Mouse (Mus musculus): ENCODE measurements around the gene Inpp1. TPM values are rescaled to one million over a fixed set of nuclear protein-coding genes. Genes with fewer than 3 reads are reported as not detected.

The Inpp1 gene
- polyA plus RNA-seq, 1 experiment from 2014 or later, result 18.6 TPM

DNA sequence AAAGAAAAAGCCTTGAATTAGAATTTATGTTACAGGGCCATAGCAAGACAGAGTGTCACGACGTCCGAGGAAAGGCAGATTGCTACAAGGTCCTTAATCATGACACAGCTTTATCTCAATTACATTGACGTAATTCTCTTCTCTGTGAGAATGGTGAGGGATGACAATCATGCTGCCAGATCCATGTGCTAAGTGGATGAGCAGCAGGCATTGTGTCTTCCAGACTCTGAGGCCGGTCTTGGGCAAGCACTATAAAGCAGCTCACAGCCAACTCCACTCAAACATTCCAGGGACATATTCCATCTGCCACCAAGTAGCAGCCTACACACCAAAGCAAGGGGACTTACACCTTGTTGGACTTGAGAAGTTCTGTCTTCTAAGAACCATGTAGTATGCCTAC is 17.7 kb downstream of the Inpp1 start:
- Histone ChIP-seq H3K9ac (ENCODE audit: low read length) (no peak overlapping the region), H3K4me2 (ENCODE audit: low read depth, low read length) (peak overlapping the region; percentile 34), H3K27me3 (ENCODE audit: control insufficient read depth, insufficient read depth, low read length) (no peaks in the 10 kb centered on the region), H3K4me1 (ENCODE audit: control insufficient read depth, insufficient read depth, low read length) (peaks cover 26% of the 10 kb centered on the region), H3K36me3 (ENCODE audit: control insufficient read depth, insufficient read depth) (no peaks in the 10 kb centered on the region), H3K9me3 (replicated peaks; ENCODE audit: control insufficient read depth, low read length) (no peaks in the 10 kb centered on the region; the same call in 1 of the 2 replicates), H3K27ac (ENCODE audit: low read length) (peak overlapping the region; percentile 58), H3K4me3 (ENCODE audit: low read length) (no peak overlapping the region; the same call in 1 of the 2 replicates)
- WGBS, result 29% methylated on average over 5 of the region's 5 CpGs
- peak; percentile 35; the same call in 1 of the 2 replicates for ATAC-seq (replicated peaks; ENCODE audit: extremely low read depth, insufficient read depth, low FRiP score)

DNA sequence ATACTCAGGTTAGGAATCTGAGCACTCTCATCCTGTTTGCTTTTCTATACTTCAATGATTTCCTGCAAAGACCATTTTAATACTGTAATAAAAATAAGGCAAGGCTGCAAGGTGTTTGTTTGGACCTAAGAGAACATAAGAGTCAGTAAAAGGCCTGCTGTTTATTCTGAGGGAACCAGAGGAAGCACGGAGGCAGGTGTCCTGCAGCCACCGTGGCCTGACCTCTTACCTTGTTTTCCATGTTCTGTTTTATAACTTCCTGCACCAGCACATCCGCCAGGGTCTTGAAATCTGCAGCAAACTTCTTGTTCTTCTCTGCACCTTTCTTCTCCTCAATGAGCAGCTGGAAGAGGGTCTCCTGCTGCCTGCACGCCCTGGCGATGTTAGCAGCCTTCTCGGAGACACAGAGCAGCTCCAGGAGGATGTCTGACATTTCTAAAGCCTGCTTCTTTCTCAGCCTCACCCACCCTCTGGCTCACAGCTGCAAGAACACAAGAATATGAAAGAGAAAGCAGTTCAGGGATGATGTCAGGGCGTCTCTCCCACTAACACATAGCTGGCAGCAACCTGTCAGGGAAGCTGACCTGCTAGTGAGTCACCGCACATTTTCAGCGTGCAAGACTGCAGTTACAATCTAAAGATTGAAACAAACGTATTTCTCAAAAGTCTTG is 18.3 kb downstream of the Inpp1 start:
- peak overlapping the region; percentile 34 for H3K4me2 ChIP-seq (ENCODE audit: low read depth, low read length)
- peaks cover 4% of the 10 kb centered on the region; the same call in 1 of the 2 replicates for H3K36me3 ChIP-seq (ENCODE audit: control insufficient read depth, insufficient read depth)

DNA sequence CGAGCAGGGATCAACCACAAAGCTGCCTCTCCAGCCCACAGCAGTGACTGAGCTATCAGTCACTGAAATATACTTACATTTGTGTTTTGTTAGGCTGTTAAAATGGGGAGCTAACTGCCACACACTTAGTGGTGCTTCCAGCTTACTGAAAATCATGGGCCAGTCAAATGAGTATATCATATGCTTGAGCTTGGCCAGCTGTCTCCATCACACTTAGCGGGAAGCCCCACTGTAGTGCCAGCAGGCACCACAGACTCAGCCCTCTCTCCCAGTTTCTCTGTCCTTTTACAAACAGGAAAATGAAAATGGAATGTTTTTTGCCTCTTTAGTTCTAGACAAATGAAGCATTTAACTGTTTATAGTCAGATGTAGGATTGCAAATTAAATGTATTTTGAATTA is 21.6 kb downstream of the Inpp1 start:
- Histone ChIP-seq H3K27me3 (ENCODE audit: control insufficient read depth, insufficient read depth, low read length) (no peaks in the 10 kb centered on the region), H3K9ac (ENCODE audit: low read length) (no peak overlapping the region), H3K27ac (ENCODE audit: low read length) (no peak overlapping the region), H3K9me3 (replicated peaks; ENCODE audit: control insufficient read depth, low read length) (no peaks in the 10 kb centered on the region), H3K4me2 (ENCODE audit: low read depth, low read length) (no peak overlapping the region), H3K36me3 (ENCODE audit: control insufficient read depth, insufficient read depth) (peaks cover 5% of the 10 kb centered on the region; the same call in 1 of the 2 replicates), H3K4me3 (ENCODE audit: low read length) (no peak overlapping the region), H3K4me1 (ENCODE audit: control insufficient read depth, insufficient read depth, low read length) (peaks cover 26% of the 10 kb centered on the region)
- no peak for ATAC-seq (replicated peaks; ENCODE audit: extremely low read depth, insufficient read depth, low FRiP score)
- 79% methylated on average over 2 of the region's 2 CpGs for WGBS

More for the DNA sequence above, 18.3 kb downstream of the Inpp1 start:
- Histone ChIP-seq H3K4me3 (ENCODE audit: low read length) (peak overlapping the region; percentile 11; the same call in 1 of the 2 replicates), H3K27me3 (ENCODE audit: control insufficient read depth, insufficient read depth, low read length) (no peaks in the 10 kb centered on the region), H3K27ac (ENCODE audit: low read length) (peak overlapping the region; percentile 58), H3K4me1 (ENCODE audit: control insufficient read depth, insufficient read depth, low read length) (peaks cover 26% of the 10 kb centered on the region), H3K9ac (ENCODE audit: low read length) (peak overlapping the region; percentile 36), H3K9me3 (replicated peaks; ENCODE audit: control insufficient read depth, low read length) (no peaks in the 10 kb centered on the region; the same call in 1 of the 2 replicates)
- 34% methylated on average over 10 of the region's 10 CpGs for WGBS
- peak; percentile 74 for ATAC-seq (replicated peaks; ENCODE audit: extremely low read depth, insufficient read depth, low FRiP score)

DNA sequence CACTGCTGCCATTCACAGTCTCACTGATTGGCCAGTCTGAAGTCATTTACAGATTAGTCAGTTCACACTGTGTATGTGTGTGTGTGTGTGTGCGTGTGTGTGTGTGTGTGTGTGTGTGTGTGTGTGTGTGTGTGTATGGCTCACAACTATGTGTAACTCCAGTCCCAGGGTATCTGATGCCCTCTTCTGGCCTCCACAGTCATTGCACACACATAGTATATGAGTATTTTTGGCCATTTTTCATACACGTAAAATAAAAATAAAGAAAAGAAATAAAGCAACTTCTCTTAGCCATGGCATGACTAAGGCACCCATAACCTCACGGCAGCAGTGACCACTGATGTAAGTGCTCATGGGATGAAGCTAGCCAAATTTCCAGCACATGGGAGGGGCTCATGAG is 23.8 kb downstream of the Inpp1 start:
- peaks cover 12% of the 10 kb centered on the region for H3K36me3 ChIP-seq (ENCODE audit: control insufficient read depth, insufficient read depth)
- no peak overlapping the region for H3K4me3 ChIP-seq (ENCODE audit: low read length)
- no peak overlapping the region for H3K4me2 ChIP-seq (ENCODE audit: low read depth, low read length)
- 88% methylated on average over 3 of the region's 3 CpGs for WGBS
- no peak for ATAC-seq (replicated peaks; ENCODE audit: extremely low read depth, insufficient read depth, low FRiP score)
- H3K4me1 ChIP-seq (ENCODE audit: control insufficient read depth, insufficient read depth, low read length), result peaks cover 8% of the 10 kb centered on the region
- H3K27ac ChIP-seq (ENCODE audit: low read length), result no peak overlapping the region
- H3K9me3 ChIP-seq (replicated peaks; ENCODE audit: control insufficient read depth, low read length), result no peaks in the 10 kb centered on the region
- no peaks in the 10 kb centered on the region for H3K27me3 ChIP-seq (ENCODE audit: control insufficient read depth, insufficient read depth, low read length)
- no peak overlapping the region for H3K9ac ChIP-seq (ENCODE audit: low read length)

DNA sequence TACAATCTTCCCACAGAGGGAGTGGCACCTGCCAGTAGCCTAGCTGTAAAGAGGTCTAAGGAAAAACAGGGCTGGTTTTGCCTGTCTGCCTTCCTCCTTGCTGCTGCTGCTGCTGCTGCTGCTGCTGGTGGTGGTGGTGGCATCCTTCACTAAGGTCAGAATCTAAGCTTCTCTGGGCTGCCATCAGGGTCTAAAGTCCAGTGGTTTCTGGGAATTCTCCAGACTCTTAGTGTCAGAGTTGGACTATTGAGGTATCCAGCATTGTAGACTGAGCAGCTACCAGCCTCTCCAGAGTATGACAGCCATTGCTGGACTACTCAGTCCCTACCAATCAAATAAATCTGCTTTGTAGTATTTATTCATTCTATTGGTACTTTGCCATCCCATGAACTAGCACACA is 24.8 kb downstream of the Inpp1 start:
- Histone ChIP-seq H3K9me3 (replicated peaks; ENCODE audit: control insufficient read depth, low read length) (no peaks in the 10 kb centered on the region), H3K4me3 (ENCODE audit: low read length) (no peak overlapping the region), H3K4me1 (ENCODE audit: control insufficient read depth, insufficient read depth, low read length) (peaks cover 2% of the 10 kb centered on the region), H3K4me2 (ENCODE audit: low read depth, low read length) (no peak overlapping the region), H3K27ac (ENCODE audit: low read length) (no peak overlapping the region), H3K36me3 (ENCODE audit: control insufficient read depth, insufficient read depth) (peaks cover 12% of the 10 kb centered on the region), H3K27me3 (ENCODE audit: control insufficient read depth, insufficient read depth, low read length) (no peaks in the 10 kb centered on the region), H3K9ac (ENCODE audit: low read length) (no peak overlapping the region)
- no peak for ATAC-seq (replicated peaks; ENCODE audit: extremely low read depth, insufficient read depth, low FRiP score)

DNA sequence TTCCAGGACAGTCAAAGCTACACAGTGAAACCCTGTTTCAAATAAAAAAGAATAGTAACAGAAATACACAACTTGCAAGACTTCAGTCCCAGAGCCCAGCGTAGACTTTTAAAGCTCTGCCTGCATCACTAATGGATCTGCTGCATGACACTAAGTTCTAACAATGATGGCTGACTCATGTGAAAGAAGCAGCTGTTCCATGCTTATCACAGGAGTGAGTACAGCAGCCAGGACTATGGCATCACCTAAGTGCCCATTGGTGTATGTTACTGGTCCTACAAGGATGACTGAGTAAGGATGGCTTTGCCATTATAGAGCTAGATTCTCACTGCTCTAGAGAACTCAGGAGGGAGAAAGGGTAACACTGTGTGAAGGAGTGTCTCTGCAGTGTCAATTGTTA is 30.2 kb downstream of the Inpp1 start:
- Histone ChIP-seq H3K4me1 (ENCODE audit: control insufficient read depth, insufficient read depth, low read length) (no peaks in the 10 kb centered on the region), H3K27ac (ENCODE audit: low read length) (no peak overlapping the region), H3K9ac (ENCODE audit: low read length) (no peak overlapping the region), H3K9me3 (replicated peaks; ENCODE audit: control insufficient read depth, low read length) (no peaks in the 10 kb centered on the region), H3K36me3 (ENCODE audit: control insufficient read depth, insufficient read depth) (peaks cover 7% of the 10 kb centered on the region), H3K4me2 (ENCODE audit: low read depth, low read length) (no peak overlapping the region), H3K4me3 (ENCODE audit: low read length) (no peak overlapping the region), H3K27me3 (ENCODE audit: control insufficient read depth, insufficient read depth, low read length) (no peaks in the 10 kb centered on the region)
- no peak for ATAC-seq (replicated peaks; ENCODE audit: extremely low read depth, insufficient read depth, low FRiP score)
- 94% methylated on average over 1 of the region's 1 CpGs for WGBS

DNA sequence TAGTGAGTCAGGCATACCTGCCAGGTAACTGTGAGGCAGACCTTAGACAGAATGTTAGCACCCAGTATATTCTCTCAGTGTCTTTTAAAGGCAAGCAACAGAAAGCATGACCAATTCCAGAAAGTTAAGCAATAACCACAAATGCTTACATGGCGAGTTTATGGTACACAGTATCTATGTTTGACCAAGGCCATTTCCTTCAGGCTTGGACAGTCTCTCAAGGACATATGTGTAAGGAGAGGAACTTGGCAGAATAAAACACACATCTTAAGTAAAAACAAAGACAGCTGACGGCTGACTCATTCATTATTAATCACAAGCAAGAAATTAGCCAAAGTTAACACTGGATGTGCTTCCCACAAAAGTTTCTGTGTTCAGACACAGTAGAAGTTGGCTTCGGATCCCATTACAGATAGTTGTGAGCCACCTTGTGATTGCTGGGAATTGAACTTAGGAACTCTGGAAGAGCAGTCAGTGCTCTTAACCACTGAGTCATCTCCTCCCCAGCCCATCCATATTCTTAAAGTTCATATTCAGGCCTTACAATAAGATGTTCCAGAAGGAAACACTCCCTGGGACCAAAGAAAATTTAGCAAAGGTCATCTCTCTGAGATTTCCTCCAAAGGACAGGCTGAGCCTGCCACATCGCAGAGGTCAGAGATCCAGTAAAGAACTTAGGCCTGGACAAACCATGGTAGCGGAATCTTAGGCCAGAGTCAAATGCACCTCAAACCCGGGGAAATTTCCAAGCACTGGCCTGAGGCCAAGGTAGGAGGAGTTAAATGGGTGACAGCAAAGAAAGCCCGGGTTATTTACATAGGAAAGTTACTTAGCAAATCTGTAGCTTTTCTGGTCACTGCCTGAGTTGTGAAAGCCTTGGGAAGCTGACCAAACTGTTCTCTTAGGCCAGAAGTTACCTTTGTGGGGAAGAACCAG is 52.0 kb downstream of the Inpp1 start:
- Histone ChIP-seq H3K4me3 (ENCODE audit: low read length) (no peak overlapping the region), H3K9ac (ENCODE audit: low read length) (no peak overlapping the region), H3K4me1 (ENCODE audit: control insufficient read depth, insufficient read depth, low read length) (peaks cover 2% of the 10 kb centered on the region; the same call in 1 of the 2 replicates), H3K36me3 (ENCODE audit: control insufficient read depth, insufficient read depth) (no peaks in the 10 kb centered on the region), H3K9me3 (replicated peaks; ENCODE audit: control insufficient read depth, low read length) (no peaks in the 10 kb centered on the region), H3K4me2 (ENCODE audit: low read depth, low read length) (no peak overlapping the region), H3K27me3 (ENCODE audit: control insufficient read depth, insufficient read depth, low read length) (no peaks in the 10 kb centered on the region), H3K27ac (ENCODE audit: low read length) (no peak overlapping the region)
- ATAC-seq (replicated peaks; ENCODE audit: extremely low read depth, insufficient read depth, low FRiP score), result no peak
- WGBS, result 67% methylated on average over 7 of the region's 7 CpGs

DNA sequence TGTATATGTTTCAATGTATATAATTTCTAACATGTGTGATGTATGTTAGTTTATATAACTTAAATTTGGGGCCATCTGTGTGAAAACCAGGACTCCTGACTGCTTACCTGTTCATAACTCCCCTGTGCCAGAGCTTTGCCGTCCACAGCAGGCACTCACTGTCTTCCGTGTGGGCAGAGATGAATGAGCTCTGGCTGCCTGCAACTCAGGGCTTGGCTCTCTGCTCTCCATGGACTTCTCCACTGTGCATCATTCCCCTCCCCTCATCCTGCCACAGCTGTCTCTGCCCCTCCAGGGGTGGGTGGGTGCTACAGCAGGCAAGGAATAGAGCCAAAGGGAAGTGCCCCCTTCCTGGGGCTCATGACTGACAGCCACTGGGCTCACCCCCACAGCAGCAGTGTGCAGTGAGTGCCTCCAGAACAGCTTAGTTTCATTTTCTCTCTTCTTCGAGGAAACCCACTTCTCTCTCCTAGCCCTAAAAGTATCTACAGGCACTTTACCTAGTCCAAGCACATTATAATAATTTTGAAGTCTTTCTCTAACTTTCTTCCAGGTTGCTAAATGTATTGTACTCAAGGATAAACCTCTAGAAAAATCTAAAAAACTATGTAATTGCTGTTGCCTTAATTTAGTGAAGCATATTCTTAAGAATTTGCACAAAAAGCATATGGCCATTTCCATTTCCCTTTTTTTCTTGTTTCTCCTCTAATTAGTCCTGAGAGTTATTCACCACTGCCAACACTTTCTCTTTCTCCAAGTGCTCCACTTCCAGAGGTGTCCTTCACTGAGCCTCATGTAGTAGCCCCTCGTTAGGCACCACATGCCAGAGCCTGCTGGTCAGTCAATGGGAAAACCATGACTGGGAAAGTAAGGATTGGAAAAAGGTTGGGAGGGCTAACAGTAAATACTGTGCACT is 53.3 kb downstream of the Inpp1 start:
- peak overlapping the region; percentile 16; the same call in 1 of the 2 replicates for H3K9ac ChIP-seq (ENCODE audit: low read length)
- no peak overlapping the region for H3K27ac ChIP-seq (ENCODE audit: low read length)
- no peak for ATAC-seq (replicated peaks; ENCODE audit: extremely low read depth, insufficient read depth, low FRiP score)
- no peaks in the 10 kb centered on the region for H3K27me3 ChIP-seq (ENCODE audit: control insufficient read depth, insufficient read depth, low read length)
- peaks cover 2% of the 10 kb centered on the region; the same call in 1 of the 2 replicates for H3K4me1 ChIP-seq (ENCODE audit: control insufficient read depth, insufficient read depth, low read length)
- H3K36me3 ChIP-seq (ENCODE audit: control insufficient read depth, insufficient read depth), result no peaks in the 10 kb centered on the region
- peak overlapping the region; percentile 12; the same call in 1 of the 2 replicates for H3K4me3 ChIP-seq (ENCODE audit: low read length)
- WGBS, result 51% methylated on average over 4 of the region's 4 CpGs
- H3K9me3 ChIP-seq (replicated peaks; ENCODE audit: control insufficient read depth, low read length), result no peaks in the 10 kb centered on the region
- H3K4me2 ChIP-seq (ENCODE audit: low read depth, low read length), result peak overlapping the region; percentile 38; the same call in 1 of the 2 replicates

Data from heart, embryonic 16.5 days (tissue).